26 mouse cellular contexts compared by ENCODE assay signal in the genomic region with DNA sequence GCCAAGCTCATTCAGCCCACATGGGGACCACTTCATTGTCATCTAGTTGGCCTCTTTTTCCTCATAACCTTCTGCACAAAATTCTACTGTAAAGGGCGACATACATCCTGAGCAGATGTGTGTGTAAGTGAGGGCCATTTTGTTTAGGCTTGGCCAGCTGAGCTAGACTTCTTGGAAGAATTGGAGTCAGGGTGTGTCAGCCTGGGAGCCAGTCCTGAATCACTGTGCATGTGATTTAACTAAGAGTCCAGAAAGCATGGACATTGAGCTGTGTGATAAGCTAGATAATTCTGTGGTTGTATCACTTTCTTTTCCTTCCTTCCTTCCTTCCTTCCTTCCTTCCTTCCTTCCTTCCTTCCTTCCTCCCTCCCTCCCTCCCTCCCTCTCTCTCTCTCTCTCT. TPM values are rescaled to one million over a fixed set of nuclear protein-coding genes. Genes with fewer than 3 reads are reported as not detected.
A peak's percentile ranks its signal among the peaks of the same experiment; 100 is the strongest.
DNase-seq lines count a peak whose midpoint lies in the region; ATAC-seq and TF ChIP-seq lines count a peak whose summit lies in the region.
"Had no signal": no experiment of that assay in that cellular context is flagged by ENCODE, and none has a peak within 500 bp of the region (broad histone marks: within the 10 kb centered on the region; RNA-seq: fewer than 3 reads in every experiment).

No protein-coding gene starts in this region.

- no peak overlapping the region for H3K9ac ChIP-seq in intestine, postnatal 0 days (ENCODE audit: low read depth, low read length)
- H3K9ac ChIP-seq: forebrain, postnatal 0 days; heart, embryonic 12.5 days; heart, embryonic 15.5 days; hindbrain, embryonic 13.5 days had no signal

- H3K27ac ChIP-seq in gastrocnemius, adult 2 months = peak overlapping the region; percentile 31
- H3K27ac ChIP-seq in testis, adult 2 months (ENCODE audit: control insufficient read depth, insufficient read depth, low read depth, low read length) = no peak overlapping the region
- no peak overlapping the region for H3K27ac ChIP-seq in intestine, postnatal 0 days (ENCODE audit: low read depth, low read length)
- H3K27ac ChIP-seq: heart, embryonic 15.5 days; hindbrain, embryonic 10.5 days; hindbrain, embryonic 13.5 days had no signal

- peak; percentile 69 for ATAC-seq in intestine, postnatal 0 days
- no peak for ATAC-seq in erythroblast, adult 5-6 weeks (replicated peaks; ENCODE audit: low FRiP score, poor library complexity, severe bottlenecking)
- ATAC-seq: forebrain, embryonic 14.5 days; forebrain, postnatal 0 days; hindbrain, embryonic 16.5 days had no signal

- no peaks in the 10 kb centered on the region for H3K36me3 ChIP-seq in testis, adult 2 months (ENCODE audit: control insufficient read depth, insufficient read depth, low read length)
- H3K36me3 ChIP-seq in intestine, postnatal 0 days (ENCODE audit: control insufficient read depth, insufficient read depth) = no peaks in the 10 kb centered on the region
- H3K36me3 ChIP-seq: heart, embryonic 12.5 days; heart, embryonic 15.5 days; hindbrain, embryonic 10.5 days; hindbrain, embryonic 13.5 days had no signal

- no peak for TF ChIP-seq CTCF in gastrocnemius, adult 2 months (IDR thresholded peaks at IDR 0.05)
- no peak for TF ChIP-seq CTCF in testis, adult 2 months (IDR thresholded peaks at IDR 0.05; ENCODE audit: control insufficient read depth, insufficient read depth, insufficient replicate concordance, low read depth, low read length)
- TF ChIP-seq CTCF in intestine, postnatal 0 days (IDR thresholded peaks at IDR 0.05; ENCODE audit: low read depth) = no peak

- no peaks in the 10 kb centered on the region for H3K4me1 ChIP-seq in testis, adult 2 months (ENCODE audit: control insufficient read depth, insufficient read depth, low read length)
- H3K4me1 ChIP-seq in intestine, postnatal 0 days (replicated peaks; ENCODE audit: control insufficient read depth, insufficient read depth, low read length) = peaks cover 6% of the 10 kb centered on the region; the same call in 1 of the 2 replicates
- H3K4me1 ChIP-seq: heart, embryonic 15.5 days; hindbrain, embryonic 13.5 days had no signal

- intact Hi-C loops in gastrocnemius, adult 2 months (cut with DNase I) = no loop called here

- no peak overlapping the region for H3K4me2 ChIP-seq in intestine, postnatal 0 days (replicated peaks; ENCODE audit: low read depth)
- H3K4me2 ChIP-seq: heart, embryonic 12.5 days; heart, embryonic 15.5 days; hindbrain, embryonic 13.5 days had no signal

- TF ChIP-seq POLR2A in testis, adult 2 months (IDR thresholded peaks at IDR 0.05; ENCODE audit: control insufficient read depth, low read depth, low read length) = no peak

- no peaks in the 10 kb centered on the region for H3K9me3 ChIP-seq in intestine, postnatal 0 days (ENCODE audit: control insufficient read depth)
- H3K9me3 ChIP-seq: G1E; heart, embryonic 12.5 days; heart, embryonic 15.5 days; hindbrain, embryonic 10.5 days; hindbrain, embryonic 13.5 days had no signal

- H3K4me3 ChIP-seq in gastrocnemius, adult 2 months = no peak overlapping the region
- H3K4me3 ChIP-seq in testis, adult 2 months (ENCODE audit: control insufficient read depth, low read depth, low read length) = peak overlapping the region; percentile 50
- no peak overlapping the region for H3K4me3 ChIP-seq in intestine, postnatal 0 days (ENCODE audit: low read depth, low read length)
- H3K4me3 ChIP-seq: heart, embryonic 12.5 days; heart, embryonic 15.5 days; hindbrain, embryonic 10.5 days; hindbrain, embryonic 13.5 days had no signal

- WGBS in intestine, postnatal 0 days = 73% methylated on average over 1 of the region's 1 CpGs

- H3K27me3 ChIP-seq in testis, adult 2 months (ENCODE audit: control insufficient read depth, insufficient read depth, low read length) = no peaks in the 10 kb centered on the region
- H3K27me3 ChIP-seq in intestine, postnatal 0 days (replicated peaks; ENCODE audit: control insufficient read depth, insufficient read depth, low read length) = no peaks in the 10 kb centered on the region
- H3K27me3 ChIP-seq: CH12.LX; heart, embryonic 12.5 days; heart, embryonic 15.5 days; hindbrain, embryonic 13.5 days had no signal

- no peak for DNase-seq in gastrocnemius, adult 2 months
- no peak for DNase-seq in gastrocnemius, postnatal 25 days
- no peak for DNase-seq in testis, postnatal 14 days (ENCODE audit: low spot score)
- no peak for DNase-seq in layer of hippocampus, adult 8-10 months (ENCODE audit: low spot score in 2 of 2)
- no peak for DNase-seq in ovary, postnatal 10 days (ENCODE audit: low spot score)
- DNase-seq: adrenal gland, adult 2 months; adrenal gland, postnatal 14 days; B cell, adult 2 months; cerebellum, adult 11 months; cerebellum, adult 8-10 months; cerebellum, postnatal 10 days; forebrain, postnatal 0 days; gastrocnemius, postnatal 36 days; heart, postnatal 10 days; heart, postnatal 36 days had no signal

RNA-seq across cellular contexts. Expression of gene Gpd2, which starts 26.0 kb away (rescaled TPM):
- 100 to 1,000 TPM; 155 to 233 TPM for total RNA-seq in gastrocnemius, adult 2 months (2021)
- 100 to 1,000 TPM; 193 to 197 TPM for total RNA-seq in gastrocnemius, postnatal 25 days (2021)
- 220 and 242 TPM in 2 replicates for polyA plus RNA-seq in testis, adult 2 months (2012; rRNA removed)
- 26.0 and 26.2 TPM in 2 replicates for polyA plus RNA-seq in intestine, postnatal 0 days (2015; fragmentation: Nextera tagmentation; extraction: Ambion mirVana)
- total RNA-seq in erythroblast, adult 5-6 weeks (2015; ENCODE audit: low replicate concordance) = 9.4 and 11.3 TPM in 2 replicates
- total RNA-seq in erythroblast, adult 5-6 weeks (2017; ENCODE audit: low replicate concordance) = 7.7 and 11.4 TPM in 2 replicates
- 100 to 1,000 TPM; 120 to 148 (median 124) TPM for total RNA-seq in layer of hippocampus, adult 8-10 months (2022)

Comparison
In these comparisons a context has a peak if more than half of its experiments do, and no peak if none do; other contexts are left out.
1. RNA of gene Gpd2, which starts 26.0 kb away (total RNA-seq): 155 to 233 TPM in gastrocnemius, adult 2 months, 193 to 197 TPM in gastrocnemius, postnatal 25 days and 120 to 148 TPM in layer of hippocampus, adult 8-10 months; 7.7 to 11.4 TPM in erythroblast, adult 5-6 weeks; every median in the first group is over 4 times any median in the second.